Mouse (Mus musculus) G1E (cell line): Measurements from ENCODE around the gene Phyh.

Experiments used
- CTCF ChIP-seq: IDR thresholded peaks from 2 replicates; pipeline ENCODE4 v1.5.1; 2012; ENCODE audit warnings: low read depth, low read length, inconsistent platforms, mixed read lengths
- TAL1 ChIP-seq: conservative IDR thresholded peaks from 2 replicates; pipeline ENCODE4 v1.6.1; 2012; ENCODE audit warnings: low read depth, low read length, inconsistent platforms, mixed read lengths

GRCm38 (mm10) chr2:4986798-4987197 is 68.0 kb downstream of the Phyh start:
- no peak for TF ChIP-seq CTCF
- no peak for TF ChIP-seq TAL1
